Mouse (Mus musculus): ENCODE results near the gene 5830411N06Rik.

Gene 5830411N06Rik

GRCm38 (mm10) chr7:140247216-140247615, at the start of gene 5830411N06Rik:
Gene 5830411N06Rik, plus strand, starts transcription at chr7:140247284.
- no peak for DNase-seq

- DNase-seq, result no peak
Observed at GRCm38 (mm10) chr7:140201090-140201489, 46.0 kb upstream of the 5830411N06Rik start.

GRCm38 (mm10) chr7:140205864-140206263, 41.2 kb upstream of the 5830411N06Rik start, which contains the start of gene Olfr524:
Gene Olfr524, minus strand, starts transcription at chr7:140205964.
- no peak for DNase-seq

- no peak for DNase-seq
Observed at GRCm38 (mm10) chr7:140206904-140207303, 40.2 kb upstream of the 5830411N06Rik start.

GRCm38 (mm10) chr7:140208153-140208552, 38.9 kb upstream of the 5830411N06Rik start:
- no peak for DNase-seq

GRCm38 (mm10) chr7:140208677-140209076, 38.4 kb upstream of the 5830411N06Rik start:
- DNase-seq, result no peak

GRCm38 (mm10) chr7:140213841-140214240, 33.2 kb upstream of the 5830411N06Rik start:
- no peak for DNase-seq

- no peak for DNase-seq
Observed at GRCm38 (mm10) chr7:140217967-140218366, 29.1 kb upstream of the 5830411N06Rik start, which contains the start of gene Cd163l1. Gene Cd163l1, plus strand, starts transcription at chr7:140218267.

- no peak for DNase-seq
Observed at GRCm38 (mm10) chr7:140219268-140219667, 27.8 kb upstream of the 5830411N06Rik start.

GRCm38 (mm10) chr7:140220375-140220774, 26.7 kb upstream of the 5830411N06Rik start:
- DNase-seq, result no peak

GRCm38 (mm10) chr7:140224209-140224608, 22.9 kb upstream of the 5830411N06Rik start:
- no peak for DNase-seq

GRCm38 (mm10) chr7:140228476-140228875, 18.6 kb upstream of the 5830411N06Rik start:
- DNase-seq, result no peak

GRCm38 (mm10) chr7:140231026-140231425, 16.1 kb upstream of the 5830411N06Rik start:
- no peak for DNase-seq

- DNase-seq, result no peak
Observed at GRCm38 (mm10) chr7:140233696-140234095, 13.4 kb upstream of the 5830411N06Rik start.

GRCm38 (mm10) chr7:140253780-140254299, 6.8 kb downstream of the 5830411N06Rik start:
- DNase-seq, result no peak

GRCm38 (mm10) chr7:140295746-140296145, 48.7 kb downstream of the 5830411N06Rik start:
- no peak for DNase-seq

- DNase-seq, result no peak
Observed at GRCm38 (mm10) chr7:140296876-140297275, 49.8 kb downstream of the 5830411N06Rik start.

- DNase-seq, result no peak
Observed at GRCm38 (mm10) chr7:140299416-140299815, 52.3 kb downstream of the 5830411N06Rik start.

- no peak for DNase-seq
Observed at GRCm38 (mm10) chr7:140319861-140320385, 72.8 kb downstream of the 5830411N06Rik start.

- no peak for DNase-seq
Observed at GRCm38 (mm10) chr7:140320558-140320957, 73.5 kb downstream of the 5830411N06Rik start, which contains the start of gene Olfr525. Gene Olfr525, plus strand, starts transcription at chr7:140320858.

GRCm38 (mm10) chr7:140321135-140321534, 74.1 kb downstream of the 5830411N06Rik start:
- no peak for DNase-seq

- no peak for DNase-seq
Observed at GRCm38 (mm10) chr7:140329766-140330304, 82.8 kb downstream of the 5830411N06Rik start.

GRCm38 (mm10) chr7:140333717-140334116, 86.6 kb downstream of the 5830411N06Rik start, which contains the start of gene Olfr527:
Gene Olfr527, plus strand, starts transcription at chr7:140334017.
- DNase-seq, result no peak
